Mouse (Mus musculus) forebrain, embryonic 11.5 days (tissue): Measurements from ENCODE around the gene Gm26602. TPM values are rescaled to one million over a fixed set of nuclear protein-coding genes. Genes with fewer than 3 reads are reported as not detected.

ENCODE experiments used
- ATAC-seq: fragments of 200-750 bp; cut with Nextera tagmentation; replicated peaks from 2 replicates; pipeline ENCODE4 v1.8.0; 2017; ENCODE audit warnings: moderate TSS enrichment; ENCODE audit not compliant: low FRiP score
- DNase-seq: peaks from one replicate; pipeline ENCODE4 v3.0.0-alpha.2; 2017; ENCODE audit warnings: low spot score
- H3K27ac ChIP-seq: fragments of 300-500 bp; sonication (generic); 2 replicates; pipeline ENCODE4 v1.5.1; 2014; ENCODE audit warnings: low read depth, low read length
- H3K27me3 ChIP-seq: fragments of 300-500 bp; sonication (generic); 2 replicates; pipeline ENCODE4 v1.6.1; 2014; ENCODE audit warnings: mild to moderate bottlenecking, low read length, mixed read lengths; ENCODE audit not compliant: control insufficient read depth, insufficient read depth
- H3K36me3 ChIP-seq: fragments of 300-500 bp; sonication (generic); 2 replicates; pipeline ENCODE4 v1.6.1; 2014; ENCODE audit warnings: mild to moderate bottlenecking, low read length, moderate library complexity, mixed read lengths; ENCODE audit not compliant: control insufficient read depth, insufficient read depth
- H3K4me1 ChIP-seq: fragments of 300-500 bp; sonication (generic); replicated peaks from 2 replicates; pipeline ENCODE4 v1.6.1; 2014; ENCODE audit warnings: low read length, mixed read lengths; ENCODE audit not compliant: control insufficient read depth, insufficient read depth
- H3K4me2 ChIP-seq: fragments of 300-500 bp; sonication (generic); 2 replicates; pipeline ENCODE4 v1.6.1; 2014; ENCODE audit warnings: low read depth, mild to moderate bottlenecking, low read length, moderate library complexity, mixed read lengths; ENCODE audit not compliant: severe bottlenecking
- H3K4me3 ChIP-seq: fragments of 300-500 bp; sonication (generic); 2 replicates; pipeline ENCODE4 v1.5.1; 2014; ENCODE audit warnings: low read depth, low read length
- H3K9ac ChIP-seq: fragments of 300-500 bp; sonication (generic); 2 replicates; pipeline ENCODE4 v1.6.1; 2014; ENCODE audit warnings: low read length
- H3K9me3 ChIP-seq: fragments of 300-500 bp; sonication (generic); 2 replicates; pipeline ENCODE4 v1.6.1; 2016; ENCODE audit warnings: low read length, mixed read lengths; ENCODE audit not compliant: control insufficient read depth
- WGBS: fragments of 180-500 bp; shearing (Covaris S2); extraction: QIAGEN DNeasy Blood & Tissue Kit; methylation state at CpG from one replicate; pipeline ENCODE4 v1.1.7; 2014; 5-methylcytosine and 5-hydroxymethylcytosine counted together
- polyA plus RNA-seq: library from polyadenylated mRNA; unstranded; fragments of >200 nt; fragmentation: Nextera tagmentation; extraction: Ambion mirVana; gene quantifications from 2 replicates; pipeline ENCODE4 v1.2.1, GENCODE M21; 2014

Gm26602 gene
- polyA plus RNA-seq, 1 experiment from 2014 or later, result 14.8 TPM

DNA sequence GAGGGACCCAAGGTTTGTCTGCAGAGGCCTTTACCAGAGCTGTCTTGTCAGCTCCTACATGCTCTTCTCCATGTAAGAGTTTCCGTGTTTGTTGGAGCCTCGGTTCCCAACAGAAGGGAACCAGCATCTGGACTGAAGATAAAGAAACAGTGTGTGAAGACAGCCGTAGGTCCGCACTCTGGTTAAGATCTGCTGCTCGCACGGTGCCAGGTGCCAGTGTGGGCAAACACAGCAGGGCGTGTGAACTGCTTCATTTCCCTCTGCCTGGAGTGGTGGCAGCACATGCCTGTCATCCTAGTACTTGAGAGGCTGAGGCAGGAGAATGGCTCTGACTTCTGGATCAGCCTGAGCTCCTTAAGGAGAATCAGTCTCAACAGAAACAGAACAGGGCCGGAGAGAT, 38.8 kb upstream of the Gm26602 start:
- Histone ChIP-seq H3K9me3 (no peaks in the 10 kb centered on the region), H3K9ac (no peak overlapping the region), H3K4me1 (peaks cover 10% of the 10 kb centered on the region; the same call in 1 of the 2 replicates), H3K36me3 (peaks cover 4% of the 10 kb centered on the region), H3K4me2 (no peak overlapping the region), H3K27ac (no peak overlapping the region), H3K27me3 (no peaks in the 10 kb centered on the region), H3K4me3 (no peak overlapping the region)
- ATAC-seq, result no peak
- WGBS, result 91% methylated on average over 8 of the region's 8 CpGs
- no peak for DNase-seq

- Histone ChIP-seq H3K4me1 (peaks cover 10% of the 10 kb centered on the region; the same call in 1 of the 2 replicates), H3K9ac (peak overlapping the region; percentile 97), H3K36me3 (peaks cover 4% of the 10 kb centered on the region), H3K9me3 (no peaks in the 10 kb centered on the region), H3K4me2 (peak overlapping the region; percentile 79), H3K4me3 (peak overlapping the region; percentile 78), H3K27ac (no peak overlapping the region), H3K27me3 (no peaks in the 10 kb centered on the region)
- ATAC-seq, result no peak
- no peak for DNase-seq
- WGBS, result 41% methylated on average over 3 of the region's 3 CpGs
Measured at GRCm38 (mm10) chr10:79872862-79873261, 37.8 kb upstream of the Gm26602 start.

- Histone ChIP-seq H3K9me3 (no peaks in the 10 kb centered on the region), H3K9ac (peak overlapping the region; percentile 97), H3K27me3 (no peaks in the 10 kb centered on the region), H3K4me2 (peak overlapping the region; percentile 79), H3K4me3 (peak overlapping the region; percentile 78), H3K36me3 (peaks cover 4% of the 10 kb centered on the region), H3K27ac (0 out of 2 replicates have a peak overlapping the region, but pooled peaks have one; percentile 78), H3K4me1 (peaks cover 10% of the 10 kb centered on the region; the same call in 1 of the 2 replicates)
- DNase-seq, result no peak
- 10% methylated on average over 6 of the region's 6 CpGs for WGBS
- 0 out of 2 replicates have a peak, but pooled peaks have one; percentile 5 for ATAC-seq
Measured at GRCm38 (mm10) chr10:79873313-79873712, 37.3 kb upstream of the Gm26602 start.

DNA sequence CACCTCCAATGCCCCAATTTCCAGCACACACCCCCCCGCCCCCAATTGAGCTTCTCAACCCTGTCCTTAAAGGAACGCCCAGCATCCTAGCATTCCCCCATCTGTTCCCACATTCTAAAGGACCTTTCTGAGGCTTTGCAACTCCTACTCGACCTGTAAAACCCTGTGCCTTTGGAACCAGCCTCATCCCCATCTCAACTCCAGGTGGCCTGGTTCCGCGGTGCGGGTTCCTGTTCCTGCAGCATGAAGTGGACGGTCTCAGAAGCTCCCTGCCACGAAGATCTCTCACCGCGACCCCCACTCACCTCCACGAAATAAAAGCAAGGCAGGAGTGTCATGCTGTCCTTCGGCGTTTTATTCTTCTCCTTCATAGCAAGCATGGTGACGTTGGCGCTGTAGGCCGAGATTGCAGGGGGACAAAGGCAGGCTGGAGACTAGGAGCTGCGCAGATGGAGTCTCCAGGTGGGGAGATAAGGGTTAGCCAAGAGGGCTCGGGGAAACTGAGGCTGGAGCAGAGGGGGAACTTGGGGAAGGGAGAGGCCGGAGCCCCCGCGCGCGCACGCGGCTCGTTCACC, 36.9 kb upstream of the Gm26602 start:
- Histone ChIP-seq H3K9ac (peak overlapping the region; percentile 97), H3K4me3 (peak overlapping the region; percentile 78), H3K9me3 (no peaks in the 10 kb centered on the region), H3K27me3 (no peaks in the 10 kb centered on the region), H3K36me3 (peaks cover 4% of the 10 kb centered on the region), H3K27ac (peak overlapping the region; percentile 78), H3K4me2 (peak overlapping the region; percentile 79), H3K4me1 (peaks cover 10% of the 10 kb centered on the region; the same call in 1 of the 2 replicates)
- DNase-seq, result no peak
- ATAC-seq, result peak; percentile 1
- 1% methylated on average over 26 of the region's 26 CpGs for WGBS

DNA sequence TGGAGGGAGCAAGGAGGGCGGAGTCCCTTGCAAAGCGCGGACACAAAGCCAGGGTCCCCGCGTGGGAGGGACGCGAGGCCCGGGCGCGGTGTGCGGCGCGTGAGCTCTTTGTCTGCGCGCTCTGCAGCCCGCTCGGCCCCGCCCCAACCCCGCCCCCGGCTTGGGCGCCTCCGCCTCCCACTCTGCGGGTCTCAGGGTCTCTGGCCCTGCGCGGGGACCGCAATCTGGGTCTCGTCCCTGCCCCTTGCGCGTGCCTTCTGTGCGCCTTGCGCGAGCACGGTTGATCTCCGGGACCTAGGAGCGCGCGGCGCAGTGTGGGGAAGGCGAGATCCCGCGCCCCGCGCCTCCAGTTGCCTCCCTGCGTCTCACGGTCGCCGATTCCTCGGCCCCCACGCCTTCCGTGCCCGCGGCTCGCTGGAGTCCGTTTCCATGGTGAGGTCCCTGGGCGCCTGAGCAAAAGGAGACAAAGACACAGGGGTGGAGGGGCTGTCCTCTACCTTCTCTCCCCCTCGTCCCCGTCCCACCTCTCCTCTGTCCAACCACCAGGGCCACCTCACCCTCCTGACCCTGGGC, 36.3 kb upstream of the Gm26602 start, which contains the start of the genes Prtn3 and Plppr3:
Gene Prtn3, plus strand, starts transcription at position 187 of the 573 bp plus-strand sequence.
Gene Plppr3, minus strand, starts transcription at position 345 of the 573 bp plus-strand sequence.
- H3K36me3 ChIP-seq, result peaks cover 4% of the 10 kb centered on the region
- WGBS, result under 1% methylated on average over 48 of the region's 57 CpGs
- peak; percentile 89 for ATAC-seq

GRCm38 (mm10) chr10:79877174-79877573, 33.5 kb upstream of the Gm26602 start:
- Histone ChIP-seq H3K4me3 (no peak overlapping the region), H3K27ac (no peak overlapping the region), H3K4me1 (peaks cover 13% of the 10 kb centered on the region; the same call in 1 of the 2 replicates), H3K4me2 (no peak overlapping the region), H3K9ac (no peak overlapping the region), H3K36me3 (no peaks in the 10 kb centered on the region), H3K27me3 (peaks cover 4% of the 10 kb centered on the region), H3K9me3 (no peaks in the 10 kb centered on the region)
- 60% methylated on average over 1 of the region's 1 CpGs for WGBS
- DNase-seq (no peak), ATAC-seq (no peak)

More for the DNA sequence above, 36.3 kb upstream of the Gm26602 start, which contains the start of the genes Prtn3 and Plppr3:
- Histone ChIP-seq H3K9me3 (no peaks in the 10 kb centered on the region), H3K27ac (peak within 1 kb of the TSS; percentile 78), H3K27me3 (no peaks in the 10 kb centered on the region), H3K9ac (peak within 1 kb of the TSS; percentile 97), H3K4me2 (peak within 1 kb of the TSS; percentile 79), H3K4me1 (peaks cover 10% of the 10 kb centered on the region; the same call in 1 of the 2 replicates), H3K4me3 (peak within 1 kb of the TSS; percentile 78)
- peak; percentile 91 for DNase-seq

- peaks cover 9% of the 10 kb centered on the region for H3K27me3 ChIP-seq
- H3K9ac ChIP-seq, result no peak overlapping the region
- H3K36me3 ChIP-seq, result no peaks in the 10 kb centered on the region
- ATAC-seq (no peak), DNase-seq (no peak)
- H3K4me3 ChIP-seq, result no peak overlapping the region
- no peak overlapping the region for H3K27ac ChIP-seq
- H3K9me3 ChIP-seq, result no peaks in the 10 kb centered on the region
- H3K4me2 ChIP-seq, result no peak overlapping the region
- WGBS, result 51% methylated on average over 12 of the region's 12 CpGs
- peaks cover 10% of the 10 kb centered on the region; the same call in 1 of the 2 replicates for H3K4me1 ChIP-seq
Measured at GRCm38 (mm10) chr10:79877757-79878156, 32.9 kb upstream of the Gm26602 start.

GRCm38 (mm10) chr10:79879527-79879926, 31.1 kb upstream of the Gm26602 start:
- no peaks in the 10 kb centered on the region for H3K36me3 ChIP-seq
- H3K4me3 ChIP-seq, result no peak overlapping the region
- peaks cover 22% of the 10 kb centered on the region for H3K27me3 ChIP-seq
- H3K9me3 ChIP-seq, result no peaks in the 10 kb centered on the region
- H3K4me1 ChIP-seq, result peaks cover 5% of the 10 kb centered on the region; the same call in 1 of the 2 replicates
- H3K27ac ChIP-seq, result no peak overlapping the region
- H3K9ac ChIP-seq, result no peak overlapping the region
- DNase-seq (no peak), ATAC-seq (no peak)
- H3K4me2 ChIP-seq, result no peak overlapping the region
- 69% methylated on average over 3 of the region's 3 CpGs for WGBS
